Mouse (Mus musculus) hindbrain, embryonic 16.5 days (tissue): ENCODE data around the gene 2010003K11Rik. TPM values are rescaled to one million over a fixed set of nuclear protein-coding genes. Genes with fewer than 3 reads are reported as not detected.

Source experiments
- ATAC-seq: fragments of 200-750 bp; cut with Nextera tagmentation; 2 replicates; pipeline ENCODE4 v1.8.0; 2017; ENCODE audit warnings: moderate TSS enrichment, moderate library complexity
- H3K27ac ChIP-seq: fragments of 300-500 bp; sonication (generic); 2 replicates; pipeline ENCODE4 v1.5.1; 2014; ENCODE audit warnings: low read depth, mild to moderate bottlenecking, control low read depth, low read length, moderate library complexity
- H3K27me3 ChIP-seq: fragments of 300-500 bp; sonication (generic); replicated peaks from 2 replicates; pipeline ENCODE4 v1.6.1; 2014; ENCODE audit warnings: low read length; ENCODE audit not compliant: control insufficient read depth, insufficient read depth
- H3K36me3 ChIP-seq: fragments of 300-500 bp; sonication (generic); 2 replicates; pipeline ENCODE4 v1.6.1; 2014; ENCODE audit warnings: mild to moderate bottlenecking, low read length, moderate library complexity, mixed read lengths; ENCODE audit not compliant: control insufficient read depth, insufficient read depth
- H3K4me1 ChIP-seq: fragments of 300-500 bp; sonication (generic); 2 replicates; pipeline ENCODE4 v1.6.1; 2014; ENCODE audit warnings: low read depth, low read length; ENCODE audit not compliant: control insufficient read depth, insufficient read depth
- H3K4me2 ChIP-seq: fragments of 300-500 bp; sonication (generic); 2 replicates; pipeline ENCODE4 v1.6.1; 2014; ENCODE audit warnings: mild to moderate bottlenecking, low read length, control low read depth, moderate library complexity
- H3K4me3 ChIP-seq: fragments of 300-500 bp; sonication (generic); 2 replicates; pipeline ENCODE4 v1.5.1; 2014; ENCODE audit warnings: mild to moderate bottlenecking, low read length, control low read depth, moderate library complexity
- H3K9ac ChIP-seq: fragments of 300-500 bp; sonication (generic); 2 replicates; pipeline ENCODE4 v1.6.1; 2014; ENCODE audit warnings: low read depth, mild to moderate bottlenecking, control low read depth, low read length, moderate library complexity
- H3K9me3 ChIP-seq: fragments of 300-500 bp; sonication (generic); 2 replicates; pipeline ENCODE4 v1.6.1; 2014; ENCODE audit warnings: mild to moderate bottlenecking, low read length, moderate library complexity; ENCODE audit not compliant: control insufficient read depth
- WGBS: fragments of 180-500 bp; shearing (Covaris S2); extraction: QIAGEN DNeasy Blood & Tissue Kit; methylation state at CpG from one replicate; pipeline ENCODE4 v1.1.7; 2014; 5-methylcytosine and 5-hydroxymethylcytosine counted together
- polyA plus RNA-seq: library from polyadenylated mRNA; unstranded; fragments of >200 nt; fragmentation: Nextera tagmentation; extraction: Ambion mirVana; gene quantifications from 2 replicates; pipeline ENCODE4 v1.2.1, GENCODE M21; 2015

The 2010003K11Rik gene
- polyA plus RNA-seq, 1 experiment from 2014 or later, result not detected

GRCm38 (mm10) chr19:4507746-4508145 is 9.4 kb upstream of the 2010003K11Rik start:
- WGBS, result 68% methylated on average over 3 of the region's 3 CpGs
- no peak overlapping the region for H3K4me2 ChIP-seq
- no peak overlapping the region for H3K4me3 ChIP-seq
- no peaks in the 10 kb centered on the region for H3K36me3 ChIP-seq
- no peaks in the 10 kb centered on the region for H3K27me3 ChIP-seq
- no peaks in the 10 kb centered on the region for H3K9me3 ChIP-seq
- ATAC-seq, result no peak
- H3K9ac ChIP-seq, result no peak overlapping the region
- H3K27ac ChIP-seq, result no peak overlapping the region
- H3K4me1 ChIP-seq, result peaks cover 7% of the 10 kb centered on the region

GRCm38 (mm10) chr19:4504830-4505229 is 6.4 kb upstream of the 2010003K11Rik start:
- WGBS, result 90% methylated on average over 1 of the region's 1 CpGs
- H3K9me3 ChIP-seq, result no peaks in the 10 kb centered on the region
- no peak overlapping the region for H3K4me2 ChIP-seq
- H3K4me1 ChIP-seq, result peaks cover 4% of the 10 kb centered on the region; the same call in 1 of the 2 replicates
- ATAC-seq, result no peak
- no peak overlapping the region for H3K4me3 ChIP-seq
- no peak overlapping the region for H3K9ac ChIP-seq
- no peak overlapping the region for H3K27ac ChIP-seq
- no peaks in the 10 kb centered on the region for H3K27me3 ChIP-seq
- H3K36me3 ChIP-seq, result no peaks in the 10 kb centered on the region

- no peaks in the 10 kb centered on the region for H3K27me3 ChIP-seq
- ATAC-seq, result no peak
- H3K4me1 ChIP-seq, result peaks cover 2% of the 10 kb centered on the region
Measured at GRCm38 (mm10) chr19:4502701-4503100, 4.3 kb upstream of the 2010003K11Rik start.

GRCm38 (mm10) chr19:4497263-4497973 is 965 bp downstream of the 2010003K11Rik start:
- Histone ChIP-seq H3K4me3 (no peak overlapping the region), H3K9me3 (no peaks in the 10 kb centered on the region), H3K4me1 (peaks cover 7% of the 10 kb centered on the region), H3K4me2 (peak overlapping the region; percentile 24), H3K27me3 (no peaks in the 10 kb centered on the region), H3K36me3 (no peaks in the 10 kb centered on the region), H3K27ac (no peak overlapping the region), H3K9ac (no peak overlapping the region)
- 9% methylated on average over 4 of the region's 4 CpGs for WGBS
- peak; percentile 71 for ATAC-seq

More at GRCm38 (mm10) chr19:4502701-4503100, 4.3 kb upstream of the 2010003K11Rik start:
- H3K36me3 ChIP-seq, result no peaks in the 10 kb centered on the region
- H3K9ac ChIP-seq, result no peak overlapping the region
- no peaks in the 10 kb centered on the region for H3K9me3 ChIP-seq
- H3K4me3 ChIP-seq, result no peak overlapping the region
- WGBS, result 82% methylated on average over 2 of the region's 2 CpGs
- H3K27ac ChIP-seq, result no peak overlapping the region
- H3K4me2 ChIP-seq, result no peak overlapping the region

- ATAC-seq, result no peak
- Histone ChIP-seq H3K9ac (no peak overlapping the region), H3K27ac (no peak overlapping the region), H3K9me3 (no peaks in the 10 kb centered on the region), H3K27me3 (no peaks in the 10 kb centered on the region), H3K4me1 (peaks cover 7% of the 10 kb centered on the region), H3K36me3 (no peaks in the 10 kb centered on the region), H3K4me3 (no peak overlapping the region), H3K4me2 (no peak overlapping the region)
- WGBS, result 95% methylated on average over 3 of the region's 3 CpGs
Measured at GRCm38 (mm10) chr19:4496535-4497262, 1.7 kb downstream of the 2010003K11Rik start.

- Histone ChIP-seq H3K27ac (no peak overlapping the region), H3K4me3 (no peak overlapping the region), H3K4me2 (no peak overlapping the region), H3K4me1 (peaks cover 7% of the 10 kb centered on the region), H3K9me3 (no peaks in the 10 kb centered on the region), H3K27me3 (no peaks in the 10 kb centered on the region), H3K36me3 (no peaks in the 10 kb centered on the region), H3K9ac (no peak overlapping the region)
- ATAC-seq, result no peak
- 91% methylated on average over 5 of the region's 5 CpGs for WGBS
Measured at GRCm38 (mm10) chr19:4495814-4496213, 2.6 kb downstream of the 2010003K11Rik start.

GRCm38 (mm10) chr19:4494707-4495106 is 3.7 kb downstream of the 2010003K11Rik start:
- H3K9ac ChIP-seq, result no peak overlapping the region

GRCm38 (mm10) chr19:4492526-4493296 is 5.7 kb downstream of the 2010003K11Rik start:
- ATAC-seq, result peak; percentile 74; the same call in 1 of the 2 replicates
- H3K4me3 ChIP-seq, result no peak overlapping the region
- no peaks in the 10 kb centered on the region for H3K27me3 ChIP-seq
- H3K4me2 ChIP-seq, result no peak overlapping the region
- WGBS, result 42% methylated on average over 9 of the region's 9 CpGs
- no peaks in the 10 kb centered on the region for H3K9me3 ChIP-seq
- H3K4me1 ChIP-seq, result peaks cover 5% of the 10 kb centered on the region
- no peak overlapping the region for H3K9ac ChIP-seq
- H3K27ac ChIP-seq, result no peak overlapping the region
- H3K36me3 ChIP-seq, result no peaks in the 10 kb centered on the region

More at GRCm38 (mm10) chr19:4494707-4495106, 3.7 kb downstream of the 2010003K11Rik start:
- H3K27me3 ChIP-seq, result no peaks in the 10 kb centered on the region
- H3K36me3 ChIP-seq, result no peaks in the 10 kb centered on the region
- no peaks in the 10 kb centered on the region for H3K9me3 ChIP-seq
- H3K4me1 ChIP-seq, result peaks cover 7% of the 10 kb centered on the region
- H3K4me2 ChIP-seq, result no peak overlapping the region
- H3K4me3 ChIP-seq, result no peak overlapping the region
- 74% methylated on average over 7 of the region's 7 CpGs for WGBS
- ATAC-seq, result no peak
- no peak overlapping the region for H3K27ac ChIP-seq
